Mouse (Mus musculus) urinary bladder, adult 2 months (tissue): ENCODE measurements around the gene En1. TPM values are rescaled to one million over a fixed set of nuclear protein-coding genes. Genes with fewer than 3 reads are reported as not detected.

ENCODE experiments used
- DNase-seq: peaks from one replicate; pipeline ENCODE4 v3.0.0; 2022; ENCODE audit warnings: low spot score
- polyA plus RNA-seq: library from polyadenylated mRNA; depleted of rRNA; stranded (reverse); fragments of >200 nt; gene quantifications from 2 replicates; pipeline ENCODE4 v1.2.3, GENCODE M21; 2012; rRNA removed

En1 gene
- polyA plus RNA-seq = not detected in 2 replicates

DNA sequence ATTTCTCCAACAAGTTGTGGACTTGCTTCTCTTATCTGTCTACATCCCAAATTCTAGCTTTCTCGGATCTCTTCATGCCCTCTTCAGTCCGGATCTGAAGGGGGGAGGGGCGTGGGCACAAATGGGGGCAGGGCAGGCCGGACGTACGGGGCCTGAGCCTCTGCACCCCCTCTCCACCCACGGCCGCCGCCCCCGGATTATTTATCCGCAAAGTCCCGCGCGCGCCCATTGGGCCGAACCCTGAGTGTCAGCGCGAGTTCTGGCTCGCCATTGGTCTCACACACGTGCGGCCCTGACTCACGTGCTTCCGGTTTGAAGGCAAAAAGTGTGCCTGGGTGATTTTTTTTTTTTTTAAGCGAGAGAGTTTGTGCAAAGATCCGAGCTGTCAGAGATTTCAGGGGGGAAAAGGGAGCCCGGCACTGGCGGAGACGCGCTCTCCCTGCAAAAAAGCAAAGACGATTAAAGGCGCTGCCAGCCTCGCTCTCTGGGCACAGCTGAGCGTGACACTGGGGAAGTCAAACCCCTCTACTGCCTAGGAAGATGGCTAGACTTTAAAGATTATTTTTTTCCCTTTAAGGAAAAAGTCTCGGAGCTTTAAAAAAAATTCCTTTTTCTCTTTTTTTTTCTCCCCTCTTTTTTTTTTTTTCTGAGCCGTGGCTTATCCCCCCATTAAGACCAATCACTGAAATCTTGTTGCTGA lies at the start of gene En1:
TSS of gene En1 (plus strand) at position 388 of the 700 bp plus-strand sequence.
- no peak for DNase-seq

DNA sequence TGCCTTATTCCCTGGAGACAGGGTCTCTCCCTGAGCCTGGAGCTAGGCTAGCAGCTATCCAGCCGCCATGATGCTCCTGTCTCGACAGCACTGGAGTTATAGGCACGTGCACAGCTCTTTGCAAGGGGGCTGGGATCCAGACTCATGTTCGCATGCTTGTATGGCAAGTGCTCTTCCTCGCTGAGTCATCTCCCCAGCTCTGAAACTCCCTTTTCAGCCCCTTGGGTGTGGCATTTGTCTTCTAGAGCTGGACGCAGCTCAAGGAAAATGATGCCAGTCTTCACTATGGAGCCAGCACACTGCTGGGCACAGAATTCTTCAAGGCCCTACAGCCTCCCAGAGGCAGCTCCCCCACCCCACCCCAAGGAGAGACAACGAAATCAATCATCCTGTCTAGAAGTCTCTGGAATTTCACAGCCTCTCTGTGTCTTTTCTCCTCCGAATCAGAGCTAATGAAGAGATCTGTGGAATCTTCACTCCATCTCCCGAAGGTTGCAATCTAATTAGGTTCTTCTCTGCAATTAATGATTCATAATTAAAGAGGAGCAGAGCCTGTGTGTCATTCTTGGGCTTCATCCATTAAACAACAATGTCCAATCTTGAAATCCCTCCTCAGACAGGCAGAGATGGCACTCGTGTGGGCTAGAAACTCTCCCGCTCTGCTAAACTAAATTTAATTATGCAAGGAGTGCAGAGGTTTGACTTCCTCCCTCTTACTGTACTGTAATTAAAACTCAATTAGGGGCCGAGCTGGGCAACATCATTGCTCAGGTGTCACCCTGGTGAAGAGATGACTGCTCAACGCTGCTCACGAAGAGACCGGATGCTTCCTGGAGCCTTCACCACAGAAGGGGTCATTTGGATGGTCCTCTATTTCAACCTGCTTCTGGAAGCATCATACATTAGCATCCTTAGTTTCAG lies 45.0 kb upstream of the En1 start:
- no peak for DNase-seq

DNA sequence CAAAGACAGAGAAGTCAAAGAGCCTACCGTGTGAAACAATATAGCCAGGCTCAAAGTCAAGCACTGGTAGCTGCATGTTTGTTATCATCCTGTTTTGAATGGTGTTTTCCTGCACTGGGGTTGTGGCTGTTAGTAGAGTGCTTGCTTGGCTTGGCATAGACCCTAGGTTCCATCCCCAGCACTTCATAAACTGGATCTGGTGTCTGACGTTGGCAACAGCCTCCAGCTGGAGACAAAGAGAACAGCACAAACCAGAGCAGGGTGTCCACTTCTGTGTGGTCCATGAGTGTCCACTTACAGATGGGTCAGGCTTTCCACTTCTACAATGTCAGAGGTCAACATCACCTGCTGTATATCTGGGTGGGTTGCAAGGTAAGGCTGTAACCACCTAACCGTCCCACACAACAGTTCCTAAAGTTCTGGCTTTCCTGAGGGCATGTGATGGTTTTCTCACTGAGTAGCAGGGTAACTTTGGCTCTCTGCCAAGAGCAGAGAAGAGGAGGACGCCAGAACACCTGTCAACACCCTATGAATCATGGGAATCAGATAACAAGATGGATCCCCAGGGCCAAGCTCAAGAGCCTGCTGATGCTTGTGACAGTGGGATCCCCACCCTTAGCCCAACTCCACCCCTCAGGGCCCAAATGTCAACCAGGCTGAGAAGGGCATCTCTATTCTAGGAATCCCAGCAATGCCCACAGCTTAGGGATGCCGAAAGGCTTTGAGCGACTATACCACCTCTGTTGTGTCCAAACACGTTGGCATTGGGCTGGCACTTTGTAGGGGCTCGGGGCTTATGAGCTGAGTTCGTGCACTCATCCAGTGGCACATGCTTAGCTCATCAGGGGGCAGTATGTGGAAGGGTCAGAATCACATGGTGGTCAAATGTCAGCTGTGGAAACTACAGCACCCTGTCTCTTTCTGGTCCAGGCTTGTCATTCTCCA lies 43.6 kb upstream of the En1 start:
- DNase-seq = no peak

DNA sequence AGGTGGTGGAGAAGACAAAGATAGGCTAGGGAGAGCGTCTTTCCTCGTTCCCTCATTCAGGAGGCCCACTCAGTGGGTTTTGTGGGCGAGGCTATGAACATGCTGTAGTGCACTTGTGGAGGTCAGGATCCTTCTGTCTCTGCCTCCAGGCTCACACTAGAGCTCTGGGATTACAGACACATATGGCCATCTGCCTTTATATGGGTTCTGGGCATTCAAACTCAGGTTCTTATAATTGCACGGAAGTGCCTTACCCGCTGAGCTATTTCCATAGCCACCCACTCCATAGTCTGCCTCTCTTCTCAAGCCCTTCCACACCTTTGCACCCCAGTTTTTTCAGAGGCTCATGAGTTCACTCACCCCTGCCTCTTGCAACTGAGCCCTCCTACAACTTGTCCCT lies 42.3 kb upstream of the En1 start:
- DNase-seq = no peak

DNA sequence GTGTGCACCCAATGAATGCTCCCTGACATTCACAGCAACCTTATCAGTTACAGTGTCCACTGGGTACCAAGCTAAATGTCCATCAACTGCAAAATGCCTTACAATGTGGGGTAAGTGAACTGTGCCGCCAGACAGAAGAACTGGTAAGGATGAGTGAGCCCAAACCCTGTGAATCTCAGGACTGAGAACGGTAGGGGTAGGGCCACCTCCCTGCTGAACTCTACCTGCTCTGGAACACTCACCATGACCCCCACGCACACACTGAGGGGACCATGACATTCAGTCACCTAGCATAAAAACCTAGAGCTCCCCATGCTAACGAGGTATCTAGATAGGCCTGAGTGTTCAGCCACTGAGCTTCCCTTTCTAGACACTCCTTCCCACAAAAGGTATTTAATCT lies 20.9 kb upstream of the En1 start:
- DNase-seq = no peak

DNA sequence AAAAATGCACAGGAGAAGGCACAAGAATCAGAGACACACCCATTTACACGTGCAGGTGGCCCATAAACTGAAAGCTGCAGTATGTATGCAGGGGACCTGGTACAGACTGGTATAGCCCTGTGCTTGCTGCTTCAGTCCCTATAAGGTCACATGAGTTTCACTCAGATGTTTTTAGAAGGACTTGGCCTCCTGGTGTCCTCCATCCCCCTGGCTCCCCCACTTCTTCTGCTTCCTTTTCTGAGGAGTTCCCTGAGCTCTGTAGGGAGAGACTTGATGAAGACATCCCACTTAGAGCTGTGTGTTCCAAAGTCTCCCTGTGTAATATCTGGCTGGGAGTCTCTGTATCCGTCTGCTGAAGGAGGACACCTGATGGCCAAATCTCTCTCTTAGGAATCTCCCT lies 16.7 kb upstream of the En1 start:
- no peak for DNase-seq

DNA sequence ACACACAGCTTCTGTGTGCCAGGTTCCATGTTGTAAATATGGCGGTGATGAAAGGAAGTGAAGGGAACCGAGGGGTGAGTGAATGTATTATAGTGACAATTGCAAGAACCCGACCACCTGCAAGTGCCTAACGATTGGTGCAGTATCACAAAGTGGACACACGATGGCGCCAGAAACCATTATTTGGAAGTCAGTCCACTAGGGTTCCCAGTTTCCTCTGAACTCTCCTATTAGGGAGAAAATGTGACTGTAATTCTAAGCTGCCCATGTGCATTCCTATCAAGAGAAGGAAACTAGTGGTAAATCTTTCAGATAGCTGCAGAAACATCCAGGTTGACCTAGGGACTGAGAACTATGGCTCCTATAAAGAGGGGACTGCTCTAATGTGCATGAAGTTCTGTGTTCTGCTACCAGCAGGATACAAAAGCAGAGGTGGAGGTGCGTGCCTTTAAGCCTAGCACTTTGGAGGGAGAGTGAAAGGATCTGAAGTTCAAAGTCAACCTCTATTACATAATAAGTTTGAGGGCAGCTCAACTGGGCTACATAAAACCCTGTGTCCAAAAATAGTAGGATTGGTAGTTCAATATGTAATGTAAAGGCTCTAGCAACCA lies 15.6 kb upstream of the En1 start:
- no peak for DNase-seq

DNA sequence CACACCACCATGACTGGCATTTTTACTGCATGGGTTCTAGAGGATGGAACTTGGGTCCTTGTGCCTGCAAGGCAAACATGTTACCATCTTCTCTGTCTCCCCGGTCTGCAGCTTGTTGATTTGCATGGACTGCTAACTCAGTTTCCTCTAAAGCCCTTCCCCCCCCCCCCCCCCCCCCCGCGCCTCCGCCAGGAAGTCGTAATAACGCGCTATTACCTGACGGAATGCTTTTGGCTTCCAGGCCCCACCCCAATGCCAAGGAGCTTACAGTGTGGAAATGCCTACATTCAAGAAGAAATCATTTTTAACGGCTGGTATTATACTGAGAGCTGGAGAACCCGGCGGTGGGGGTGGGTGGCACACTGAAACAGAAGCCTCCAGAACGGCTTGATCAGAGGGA lies 14.8 kb upstream of the En1 start:
- DNase-seq = no peak

DNA sequence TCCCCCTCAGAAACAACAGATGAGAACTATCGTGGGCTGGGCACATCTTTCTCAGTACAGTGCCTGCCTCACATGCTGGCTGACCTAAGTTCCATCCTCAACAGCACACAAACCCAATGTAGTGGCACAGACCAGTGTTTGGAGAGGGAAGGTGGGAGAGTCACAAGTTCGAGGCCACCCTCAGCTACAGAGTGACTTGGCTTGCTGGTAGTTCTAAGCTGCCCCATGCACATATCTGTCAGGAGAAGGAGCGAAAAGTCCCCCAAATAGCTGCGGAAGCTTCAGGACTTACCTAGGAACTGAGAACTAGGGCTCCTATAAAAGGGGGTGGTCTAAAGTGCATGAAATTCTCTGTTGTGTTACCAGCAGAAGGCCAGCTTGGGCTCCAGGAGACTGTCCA lies 14.3 kb upstream of the En1 start:
- no peak for DNase-seq

DNA sequence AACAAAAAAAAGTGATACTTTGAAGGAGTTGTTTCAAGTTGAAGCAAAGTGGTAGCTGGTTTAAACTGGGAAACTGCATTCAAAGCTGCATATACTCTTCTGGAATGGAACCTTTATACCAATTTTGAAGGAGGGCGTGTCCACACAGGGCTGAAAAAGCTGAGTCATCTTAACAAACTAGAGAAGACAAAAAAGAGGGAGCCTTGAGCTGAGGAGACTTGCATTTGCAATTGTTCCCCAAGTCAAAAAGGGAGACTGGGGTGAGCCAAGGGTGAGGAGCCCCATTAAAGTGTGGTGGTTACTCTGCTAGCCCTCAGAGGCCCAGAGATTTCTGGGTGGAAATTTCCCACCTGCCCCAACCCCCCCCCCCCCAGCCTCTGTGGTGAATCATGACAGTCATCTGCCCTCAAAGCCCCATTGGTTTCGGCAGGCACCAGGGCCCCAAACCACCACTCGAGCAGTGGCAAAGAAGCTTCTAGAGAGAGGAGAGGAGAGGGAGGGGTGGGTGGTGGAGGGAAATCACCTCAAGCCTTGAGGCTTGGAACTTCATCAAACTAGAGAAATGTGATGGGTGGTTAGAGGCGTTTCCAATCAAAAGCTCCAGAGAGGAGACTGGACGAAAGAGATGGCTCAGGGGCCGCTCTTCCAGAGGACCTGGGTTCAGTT lies 13.7 kb upstream of the En1 start:
- DNase-seq = no peak

DNA sequence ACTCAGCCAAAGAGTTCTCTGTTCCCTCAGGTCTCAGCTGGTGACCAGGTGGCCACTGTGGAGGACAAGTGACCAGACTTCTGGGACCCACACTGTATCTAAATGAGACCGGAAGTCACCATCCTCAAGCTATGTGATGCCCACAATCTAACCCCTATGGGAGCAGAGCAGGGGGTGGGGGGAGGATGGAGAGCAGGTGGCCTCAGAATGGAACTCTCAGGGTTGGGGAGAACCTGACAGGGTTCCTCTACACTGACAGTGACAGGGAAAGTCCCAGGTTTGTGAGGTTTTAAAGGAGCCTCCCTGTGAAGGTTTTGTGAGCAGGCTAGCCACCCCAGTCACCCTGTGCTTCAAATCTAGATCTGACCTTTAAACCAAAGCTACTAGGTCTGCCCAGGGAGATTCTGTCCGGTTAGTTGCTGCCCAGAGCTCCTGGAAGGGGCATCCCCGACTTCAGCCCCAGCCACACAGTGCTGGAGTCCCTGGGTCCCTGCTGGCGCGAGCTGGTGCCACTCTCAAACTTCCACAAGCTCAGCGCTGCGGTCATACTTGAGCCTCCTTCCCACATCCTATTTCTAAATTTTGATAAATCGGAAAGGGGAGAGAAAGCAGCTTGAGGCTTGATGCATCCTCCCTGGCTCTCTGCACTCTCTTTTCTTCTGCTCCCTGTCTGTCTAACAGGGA lies 8.8 kb upstream of the En1 start:
- no peak for DNase-seq

DNA sequence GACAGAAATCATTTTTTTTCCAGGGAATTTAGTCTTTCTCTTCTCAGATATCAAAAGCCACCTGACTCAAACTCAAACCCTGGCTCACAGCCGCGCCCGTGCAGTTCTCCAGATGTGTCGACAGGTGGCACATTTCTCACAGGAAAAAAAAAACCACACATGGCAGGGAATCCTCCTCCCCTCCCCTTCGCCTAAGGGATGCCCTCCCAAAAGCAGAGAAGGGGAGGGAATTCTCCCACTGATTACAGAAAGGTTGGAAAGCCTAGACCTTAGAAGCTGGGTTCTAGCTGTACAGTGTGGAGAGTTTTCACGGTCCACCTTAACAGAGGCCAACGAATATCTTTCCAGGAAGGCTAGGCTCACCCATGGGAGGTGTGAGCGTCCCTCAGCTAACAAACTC lies 7.6 kb upstream of the En1 start:
- DNase-seq = no peak

DNA sequence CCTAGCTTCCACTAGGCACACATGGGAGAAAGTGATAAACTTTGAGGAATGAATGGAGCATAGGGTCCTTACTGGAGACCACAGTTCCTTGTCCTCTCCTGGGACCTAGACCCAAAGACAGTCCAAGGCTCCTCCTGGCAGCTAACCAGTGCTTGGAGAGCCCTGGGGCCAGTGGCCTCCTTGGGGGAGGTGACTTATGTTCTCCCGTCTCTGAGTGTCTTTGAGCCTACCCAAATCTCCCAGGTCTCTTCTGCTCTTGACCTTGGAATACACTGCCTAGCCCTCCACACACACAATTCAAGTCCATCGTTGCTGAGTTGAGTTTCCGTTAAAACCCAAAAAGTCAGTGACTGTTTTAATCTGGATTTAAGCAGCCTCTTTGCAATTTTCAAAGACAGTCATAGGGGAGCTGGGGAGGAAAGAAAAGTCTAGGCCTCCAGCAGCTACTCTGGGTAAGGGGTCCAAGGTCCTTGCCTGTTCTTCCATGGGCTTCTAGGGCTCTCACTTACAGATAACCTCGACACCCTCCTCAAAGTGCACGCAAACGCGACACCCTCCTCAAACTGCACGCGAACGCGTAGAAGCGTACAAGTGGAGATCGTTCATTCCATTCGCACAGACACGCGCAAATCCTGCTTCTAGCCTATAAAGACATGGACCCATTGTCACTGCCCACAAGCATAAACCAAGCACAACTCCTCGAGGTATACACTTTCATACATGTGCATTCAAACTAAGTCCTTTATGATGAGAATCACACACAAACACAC lies 6.6 kb upstream of the En1 start:
- no peak for DNase-seq

DNA sequence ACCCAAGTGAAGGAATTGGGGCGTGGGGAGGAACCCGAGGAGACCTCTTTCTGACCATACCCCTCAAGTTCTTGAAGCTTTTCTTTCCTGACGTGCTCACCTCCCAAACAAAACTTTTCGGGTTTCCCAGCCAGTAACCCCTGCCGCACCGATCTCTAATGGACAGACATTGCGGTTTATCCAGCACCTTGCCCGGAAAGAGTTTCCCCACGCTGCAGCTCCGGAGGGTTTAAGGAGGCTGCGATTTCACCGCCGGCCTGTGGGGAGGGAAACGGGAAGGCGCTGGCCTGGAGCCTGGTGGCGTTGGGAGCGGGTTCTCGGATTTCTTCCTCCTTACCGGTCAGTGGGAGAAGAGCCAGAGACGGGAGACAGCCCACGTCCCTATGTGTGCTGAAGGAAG lies 5.9 kb upstream of the En1 start:
- no peak for DNase-seq

DNA sequence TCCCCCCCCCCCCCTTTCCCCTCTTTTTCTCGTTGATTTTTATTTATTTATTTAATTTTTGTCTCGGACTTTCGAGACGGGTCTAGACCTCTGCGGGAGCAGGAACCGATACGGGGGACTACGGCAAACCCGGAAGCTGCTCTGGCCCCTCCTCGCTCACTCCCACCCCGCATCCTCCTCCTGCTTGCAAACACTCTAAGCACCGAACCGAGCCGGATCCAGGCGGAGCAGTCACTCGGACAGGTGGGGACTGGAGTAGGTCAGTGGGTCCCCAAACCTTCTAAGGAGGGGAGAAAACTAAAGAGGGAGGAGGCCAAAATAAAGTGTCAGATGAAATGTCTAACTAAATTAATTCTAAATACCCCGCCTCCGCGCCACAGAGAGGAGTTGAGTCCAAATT lies 5.4 kb upstream of the En1 start:
- DNase-seq = no peak

DNA sequence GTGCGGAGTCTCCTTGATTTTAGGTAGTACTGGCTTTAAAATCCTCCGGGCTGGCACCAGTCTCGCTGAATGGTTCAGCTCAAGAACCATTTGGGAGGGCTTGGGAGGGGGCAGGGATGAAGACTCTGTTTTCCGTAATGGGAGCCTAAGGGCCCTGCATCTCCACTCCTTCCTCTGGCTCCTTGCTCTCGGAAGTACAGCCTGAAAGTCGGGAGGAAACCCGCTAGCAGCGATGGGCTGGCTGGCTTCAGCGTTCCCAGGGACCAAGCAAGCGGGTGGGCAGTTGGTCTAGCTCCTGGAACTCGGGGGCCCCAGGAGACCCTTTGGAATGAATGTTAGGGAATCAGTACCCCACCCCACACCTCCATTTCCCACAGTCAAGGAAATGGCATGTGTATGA lies 4.9 kb upstream of the En1 start:
- no peak for DNase-seq

DNA sequence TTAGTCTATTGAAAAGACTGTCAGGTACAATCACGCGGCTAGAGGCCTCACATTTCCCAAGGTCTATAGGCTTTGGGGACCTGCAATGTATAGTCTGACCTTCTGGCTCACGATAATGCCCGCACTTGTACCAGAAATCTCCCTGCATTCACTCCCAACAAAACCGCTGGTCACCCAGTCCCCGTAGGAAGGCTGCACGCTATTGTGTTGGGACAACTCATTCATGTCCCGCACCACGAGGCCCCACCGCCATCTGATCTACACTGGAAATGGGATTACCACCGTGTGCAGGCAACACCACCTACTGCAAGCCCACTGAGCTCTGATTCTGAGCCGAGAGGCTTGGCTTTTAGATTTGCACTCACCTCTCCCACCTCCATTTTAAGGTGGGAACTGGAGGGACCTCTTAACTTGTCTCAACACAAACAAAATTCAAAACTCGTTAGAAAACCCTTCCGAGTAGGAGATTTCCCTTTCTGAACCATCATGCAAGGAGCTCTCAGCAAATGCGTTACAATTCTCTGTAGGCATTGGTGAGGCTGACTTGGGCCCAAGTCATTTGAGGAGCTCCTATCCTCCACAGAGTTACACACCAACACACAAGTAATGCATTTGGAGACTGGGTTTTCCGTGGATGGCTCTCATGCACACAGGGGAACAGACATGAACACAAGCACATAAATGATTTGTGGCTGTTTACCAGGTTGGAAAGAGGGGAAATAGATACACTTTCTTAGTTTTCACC lies 3.9 kb upstream of the En1 start:
- DNase-seq = no peak

DNA sequence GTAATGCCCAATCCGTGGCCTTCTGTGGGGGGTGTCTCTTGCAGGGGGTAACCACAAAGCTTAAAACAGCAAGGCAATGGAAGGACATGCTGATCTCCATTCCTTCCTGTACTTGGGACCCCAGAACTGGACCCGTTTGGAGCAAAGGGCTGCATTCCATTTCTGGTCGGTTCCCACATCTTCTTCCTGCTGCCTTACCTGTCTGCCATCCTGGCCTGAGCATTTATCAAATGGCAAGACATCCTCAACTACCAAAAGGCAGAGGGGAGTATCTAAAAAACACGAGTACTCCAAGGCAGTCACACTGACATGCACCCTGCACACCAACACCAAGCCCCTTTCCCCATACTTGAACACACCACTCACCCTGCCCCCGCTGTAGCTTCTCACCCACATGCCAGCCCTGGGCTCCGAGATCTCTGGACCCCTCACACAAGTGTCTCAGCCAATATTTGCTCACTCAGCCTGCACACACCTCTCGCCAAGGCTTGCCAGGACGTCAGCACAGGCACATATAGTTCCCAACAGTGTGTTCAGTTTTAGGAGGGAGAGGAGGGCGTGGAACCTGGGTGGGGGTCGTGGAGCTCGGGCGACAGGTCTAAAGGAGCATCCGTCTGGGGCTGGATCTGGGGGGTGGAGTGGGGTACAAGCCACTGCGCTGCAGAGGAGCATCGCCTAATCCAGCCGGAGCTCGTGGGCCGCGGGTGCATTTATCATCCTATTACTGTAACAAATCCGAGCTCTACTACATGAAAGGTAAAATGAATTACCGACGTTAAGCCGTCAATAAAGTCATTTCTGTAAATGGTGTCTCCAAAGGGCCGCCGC lies 2.7 kb upstream of the En1 start:
- no peak for DNase-seq
